Mouse (Mus musculus): ENCODE measurements around the gene Tdrd1. TPM values are rescaled to one million over a fixed set of nuclear protein-coding genes. Genes with fewer than 3 reads are reported as not detected.
A peak's percentile ranks its signal among the peaks of the same experiment; 100 is the strongest.

Tdrd1 gene
- polyA plus RNA-seq, 1 experiment, result not detected

DNA sequence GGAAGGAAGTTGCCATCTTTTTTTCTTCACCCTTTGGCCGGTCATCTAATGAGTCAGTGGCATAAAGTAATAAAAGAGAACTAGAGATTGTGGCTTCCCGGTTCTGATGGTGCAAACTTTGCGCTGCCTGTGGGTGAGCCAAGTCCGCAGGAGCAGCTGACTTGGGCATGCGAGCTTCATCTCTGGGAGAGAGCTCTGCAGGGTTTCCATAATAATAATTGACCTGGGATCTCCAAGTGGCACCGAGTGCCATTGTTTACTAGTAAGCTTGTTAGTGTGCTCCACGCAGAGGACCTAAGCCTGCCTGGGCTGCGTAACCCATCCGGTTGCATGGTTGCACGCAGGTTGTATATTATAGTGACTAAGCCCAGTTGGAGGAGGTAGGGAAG, 3.6 kb upstream of the Tdrd1 start:
- 20% methylated on average over 10 of the region's 10 CpGs for WGBS
- peaks cover 5% of the 10 kb centered on the region for H3K27me3 ChIP-seq (ENCODE audit: control insufficient read depth, insufficient read depth, low read length)
- no peak overlapping the region for H3K27ac ChIP-seq (ENCODE audit: insufficient read depth, low read length)
- no peaks in the 10 kb centered on the region for H3K36me3 ChIP-seq (ENCODE audit: control insufficient read depth, insufficient read depth, low read length)
- peak in 1 of 2 experiments; percentile 14 for DNase-seq (ENCODE audit: low read depth in 1 of 2, low spot score in 2 of 2)
- no peak for TF ChIP-seq POLR2A (IDR thresholded peaks at IDR 0.05; ENCODE audit: low read depth, low read length)
- no peak for TF ChIP-seq CTCF (IDR thresholded peaks at IDR 0.05; ENCODE audit: extremely low read depth, insufficient read depth, insufficient read length, insufficient replicate concordance)
- peak overlapping the region; percentile 62 for H3K4me3 ChIP-seq (ENCODE audit: extremely low read depth, insufficient read depth, insufficient read length)
- no peaks in the 10 kb centered on the region for H3K4me1 ChIP-seq (ENCODE audit: control insufficient read depth, insufficient read depth, insufficient read length)

DNA sequence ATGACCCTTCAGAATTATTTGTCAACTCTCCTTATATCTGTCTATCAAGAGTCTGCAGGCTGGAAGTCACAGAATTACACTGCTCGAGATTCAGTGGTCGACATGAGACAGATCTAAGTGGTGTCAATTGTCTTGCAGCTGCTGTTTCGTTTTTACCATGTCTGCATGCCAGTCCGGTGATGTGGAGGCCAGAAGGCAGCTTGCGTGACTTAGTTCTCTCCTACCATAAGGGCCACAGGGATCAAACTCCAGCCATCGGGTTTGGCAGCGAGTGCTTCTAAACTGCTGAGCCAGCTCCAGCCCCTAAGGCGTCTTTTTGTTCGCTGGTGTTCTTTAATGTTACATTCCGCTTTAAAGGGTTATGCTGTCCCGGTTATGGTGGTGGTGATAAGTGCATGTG, 2.3 kb downstream of the Tdrd1 start:
- 86% methylated on average over 11 of the region's 11 CpGs for WGBS
- no peak overlapping the region for H3K27ac ChIP-seq (ENCODE audit: insufficient read depth, low read length)
- no peaks in the 10 kb centered on the region for H3K36me3 ChIP-seq (ENCODE audit: control insufficient read depth, insufficient read depth, low read length)
- no peaks in the 10 kb centered on the region for H3K4me1 ChIP-seq (ENCODE audit: control insufficient read depth, insufficient read depth, insufficient read length)
- H3K27me3 ChIP-seq (ENCODE audit: control insufficient read depth, insufficient read depth, low read length), result peaks cover 8% of the 10 kb centered on the region
- no peak for DNase-seq (ENCODE audit: low read depth in 1 of 2, low spot score in 2 of 2)
- no peak overlapping the region for H3K4me3 ChIP-seq (ENCODE audit: extremely low read depth, insufficient read depth, insufficient read length)
- no peak for TF ChIP-seq CTCF (IDR thresholded peaks at IDR 0.05; ENCODE audit: extremely low read depth, insufficient read depth, insufficient read length, insufficient replicate concordance)
- TF ChIP-seq POLR2A (IDR thresholded peaks at IDR 0.05; ENCODE audit: low read depth, low read length), result no peak

DNA sequence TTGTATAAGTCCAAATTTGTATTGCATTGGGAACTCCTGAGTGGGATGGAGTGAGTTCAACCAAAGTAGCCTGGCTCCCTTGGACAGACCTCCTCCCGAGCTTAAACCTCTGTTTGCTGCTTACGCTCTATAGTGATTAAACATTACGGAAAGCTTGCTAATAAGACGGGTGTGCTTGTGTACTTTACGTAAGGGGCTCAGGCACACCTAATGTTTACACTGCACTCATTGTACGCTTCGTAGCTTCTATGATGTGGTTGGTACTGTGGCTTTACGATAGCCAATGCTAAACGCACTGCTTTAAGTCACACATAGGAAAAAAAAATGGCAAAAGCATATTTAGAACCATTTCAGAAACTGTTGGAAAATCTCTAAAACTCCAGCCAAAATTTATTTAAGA, 3.3 kb downstream of the Tdrd1 start:
- no peaks in the 10 kb centered on the region for H3K4me1 ChIP-seq (ENCODE audit: control insufficient read depth, insufficient read depth, insufficient read length)
- no peak overlapping the region for H3K27ac ChIP-seq (ENCODE audit: insufficient read depth, low read length)
- no peak for DNase-seq (ENCODE audit: low read depth in 1 of 2, low spot score in 2 of 2)
- no peak for TF ChIP-seq CTCF (IDR thresholded peaks at IDR 0.05; ENCODE audit: extremely low read depth, insufficient read depth, insufficient read length, insufficient replicate concordance)
- TF ChIP-seq POLR2A (IDR thresholded peaks at IDR 0.05; ENCODE audit: low read depth, low read length), result no peak
- H3K4me3 ChIP-seq (ENCODE audit: extremely low read depth, insufficient read depth, insufficient read length), result no peak overlapping the region
- WGBS, result 89% methylated on average over 9 of the region's 9 CpGs
- H3K27me3 ChIP-seq (ENCODE audit: control insufficient read depth, insufficient read depth, low read length), result peaks cover 8% of the 10 kb centered on the region
- no peaks in the 10 kb centered on the region for H3K36me3 ChIP-seq (ENCODE audit: control insufficient read depth, insufficient read depth, low read length)

DNA sequence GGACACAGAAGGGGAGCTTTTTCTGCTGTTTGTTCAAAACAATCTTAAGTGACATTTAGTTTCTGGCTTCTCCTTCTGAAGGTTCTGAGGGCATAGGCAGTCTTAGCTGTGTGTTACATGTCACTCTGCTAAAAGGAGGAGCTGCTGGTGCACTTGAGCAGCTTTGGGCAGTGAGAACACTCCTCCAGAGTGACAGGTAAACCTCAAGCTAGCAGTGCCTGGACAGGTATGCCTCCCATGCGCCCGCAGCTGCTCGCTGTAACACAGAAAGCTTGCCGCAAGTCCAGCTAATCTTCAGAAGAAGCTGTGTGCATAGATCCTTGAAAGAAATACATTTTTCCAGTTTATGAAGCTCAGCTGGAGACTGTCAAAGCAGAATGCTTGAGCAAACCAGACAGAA, 4.2 kb downstream of the Tdrd1 start:
- 92% methylated on average over 4 of the region's 4 CpGs for WGBS
- TF ChIP-seq CTCF (IDR thresholded peaks at IDR 0.05; ENCODE audit: extremely low read depth, insufficient read depth, insufficient read length, insufficient replicate concordance) (no peak), POLR2A (IDR thresholded peaks at IDR 0.05; ENCODE audit: low read depth, low read length) (no peak)
- Histone ChIP-seq H3K4me1 (ENCODE audit: control insufficient read depth, insufficient read depth, insufficient read length) (no peaks in the 10 kb centered on the region), H3K4me3 (ENCODE audit: extremely low read depth, insufficient read depth, insufficient read length) (no peak overlapping the region), H3K27me3 (ENCODE audit: control insufficient read depth, insufficient read depth, low read length) (peaks cover 8% of the 10 kb centered on the region), H3K36me3 (ENCODE audit: control insufficient read depth, insufficient read depth, low read length) (no peaks in the 10 kb centered on the region), H3K27ac (ENCODE audit: insufficient read depth, low read length) (no peak overlapping the region)
- DNase-seq (ENCODE audit: low read depth in 1 of 2, low spot score in 2 of 2), result no peak

DNA sequence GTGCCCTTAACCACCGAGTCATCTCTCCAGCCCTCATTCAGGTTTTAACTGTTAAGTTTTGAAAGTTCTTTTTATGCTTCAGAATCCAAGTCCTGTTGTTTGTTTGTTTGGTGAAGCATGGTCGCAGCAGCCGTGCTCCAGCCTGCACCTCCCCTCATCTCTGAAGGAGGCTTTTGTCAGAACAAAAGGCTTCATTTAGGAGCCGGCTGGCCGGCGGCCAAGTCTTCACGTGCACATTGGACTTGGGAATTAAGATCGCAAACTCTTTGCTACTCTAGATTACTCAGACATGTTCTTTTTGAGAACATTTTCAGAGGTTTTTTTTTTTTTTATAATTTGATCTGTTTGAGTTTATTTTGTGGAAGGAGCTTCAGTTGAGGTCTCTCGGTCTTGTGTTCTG, 9.3 kb downstream of the Tdrd1 start:
- DNase-seq (ENCODE audit: low read depth in 1 of 2, low spot score in 2 of 2), result no peak
- no peak for TF ChIP-seq POLR2A (IDR thresholded peaks at IDR 0.05; ENCODE audit: low read depth, low read length)
- TF ChIP-seq CTCF (IDR thresholded peaks at IDR 0.05; ENCODE audit: extremely low read depth, insufficient read depth, insufficient read length, insufficient replicate concordance), result no peak
- Histone ChIP-seq H3K27ac (ENCODE audit: insufficient read depth, low read length) (no peak overlapping the region), H3K4me3 (ENCODE audit: extremely low read depth, insufficient read depth, insufficient read length) (no peak overlapping the region), H3K27me3 (ENCODE audit: control insufficient read depth, insufficient read depth, low read length) (0 out of 2 replicates have a peak, but pooled peaks cover 3% of the 10 kb centered on the region), H3K4me1 (ENCODE audit: control insufficient read depth, insufficient read depth, insufficient read length) (no peaks in the 10 kb centered on the region), H3K36me3 (ENCODE audit: control insufficient read depth, insufficient read depth, low read length) (no peaks in the 10 kb centered on the region)
- WGBS, result 85% methylated on average over 9 of the region's 9 CpGs

- no peak overlapping the region for H3K27ac ChIP-seq (ENCODE audit: insufficient read depth, low read length)
- H3K4me3 ChIP-seq (ENCODE audit: extremely low read depth, insufficient read depth, insufficient read length), result no peak overlapping the region
- H3K36me3 ChIP-seq (ENCODE audit: control insufficient read depth, insufficient read depth, low read length), result no peaks in the 10 kb centered on the region
- WGBS, result 91% methylated on average over 17 of the region's 17 CpGs
- H3K4me1 ChIP-seq (ENCODE audit: control insufficient read depth, insufficient read depth, insufficient read length), result no peaks in the 10 kb centered on the region
- H3K27me3 ChIP-seq (ENCODE audit: control insufficient read depth, insufficient read depth, low read length), result no peaks in the 10 kb centered on the region
- DNase-seq (ENCODE audit: low read depth in 1 of 2, low spot score in 2 of 2), result no peak
- TF ChIP-seq CTCF (IDR thresholded peaks at IDR 0.05; ENCODE audit: extremely low read depth, insufficient read depth, insufficient read length, insufficient replicate concordance), result no peak
- no peak for TF ChIP-seq POLR2A (IDR thresholded peaks at IDR 0.05; ENCODE audit: low read depth, low read length)
Observed at GRCm38 (mm10) chr19:56838942-56839706, 13.1 kb downstream of the Tdrd1 start.

- TF ChIP-seq POLR2A (IDR thresholded peaks at IDR 0.05; ENCODE audit: low read depth, low read length) (no peak), CTCF (IDR thresholded peaks at IDR 0.05; ENCODE audit: extremely low read depth, insufficient read depth, insufficient read length, insufficient replicate concordance) (no peak)
- Histone ChIP-seq H3K4me1 (ENCODE audit: control insufficient read depth, insufficient read depth, insufficient read length) (no peaks in the 10 kb centered on the region), H3K27ac (ENCODE audit: insufficient read depth, low read length) (no peak overlapping the region), H3K27me3 (ENCODE audit: control insufficient read depth, insufficient read depth, low read length) (no peaks in the 10 kb centered on the region), H3K4me3 (ENCODE audit: extremely low read depth, insufficient read depth, insufficient read length) (no peak overlapping the region), H3K36me3 (ENCODE audit: control insufficient read depth, insufficient read depth, low read length) (no peaks in the 10 kb centered on the region)
- WGBS, result 85% methylated on average over 12 of the region's 12 CpGs
- no peak for DNase-seq (ENCODE audit: low read depth in 1 of 2, low spot score in 2 of 2)
Observed at GRCm38 (mm10) chr19:56842974-56843373, 17.0 kb downstream of the Tdrd1 start.

All from spleen, adult 2 months (tissue).